9 mouse cellular contexts compared by ENCODE assay signal in the genomic region with DNA sequence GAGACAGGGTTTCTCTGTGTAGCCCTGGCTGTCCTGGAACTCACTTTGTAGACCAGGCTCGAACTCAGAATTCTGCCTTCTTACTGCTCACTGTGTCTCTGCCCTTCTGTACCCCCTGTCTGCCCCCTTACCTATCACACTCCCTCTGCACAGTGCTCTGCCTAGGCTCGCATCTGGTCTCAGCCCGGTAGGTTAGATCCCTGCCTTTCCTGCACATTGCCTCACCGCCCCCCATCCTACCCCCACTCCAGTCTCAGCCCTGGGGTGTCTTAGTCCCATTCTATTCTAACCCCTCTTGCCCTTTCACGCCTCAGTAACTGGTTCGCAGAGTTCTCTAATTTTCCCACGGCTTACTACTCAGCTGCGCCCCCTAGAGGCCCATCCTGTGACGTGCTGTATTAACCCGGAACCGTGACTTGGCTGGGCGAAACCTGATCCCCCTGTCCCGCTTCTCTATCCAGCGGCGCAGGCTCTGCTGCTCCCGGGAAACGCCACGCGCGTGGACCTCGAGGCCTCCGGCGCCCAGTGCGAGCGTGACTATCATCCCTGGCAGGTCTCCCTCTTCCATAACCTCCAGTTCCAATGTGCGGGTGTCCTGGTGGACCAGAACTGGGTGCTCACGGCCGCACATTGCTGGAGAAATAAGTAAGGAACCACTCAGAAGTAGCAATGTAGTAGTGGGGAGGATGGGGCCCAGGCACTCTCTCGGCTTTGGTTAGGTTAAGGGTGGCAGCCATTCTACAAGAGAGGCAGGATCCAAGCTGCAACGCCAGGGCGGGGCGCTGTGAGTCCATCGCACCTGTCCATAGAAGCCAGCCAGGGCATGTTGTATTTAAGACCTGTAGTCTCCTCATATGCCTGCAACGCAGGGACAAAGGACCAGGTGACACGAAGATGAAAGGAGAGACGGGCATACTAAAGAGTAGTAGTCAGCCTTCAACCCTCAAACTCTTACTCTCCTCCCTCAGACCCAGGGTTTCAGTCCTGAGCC. TPM values are rescaled to one million over a fixed set of nuclear protein-coding genes. Genes with fewer than 3 reads are reported as not detected.
DNase-seq lines count a peak whose midpoint lies in the region; ATAC-seq and TF ChIP-seq lines count a peak whose summit lies in the region.
"Had no signal": no experiment of that assay in that cellular context is flagged by ENCODE, and none has a peak within 500 bp of the region (broad histone marks: within the 10 kb centered on the region; RNA-seq: fewer than 3 reads in every experiment).

No protein-coding gene starts in this region.

- no peak for TF ChIP-seq POLR2A in olfactory bulb, adult 2 months (IDR thresholded peaks at IDR 0.05; ENCODE audit: insufficient read depth, low read depth, low read length)

- WGBS in forebrain, embryonic 12.5 days: 7% methylated on average over 36 of the region's 36 CpGs
- 8% methylated on average over 36 of the region's 36 CpGs for WGBS in lung, embryonic 15.5 days
- WGBS in olfactory bulb, adult 2 months: 10% methylated on average over 36 of the region's 36 CpGs

- H3K27ac ChIP-seq in forebrain, embryonic 12.5 days: no peak overlapping the region
- H3K27ac ChIP-seq in lung, embryonic 15.5 days: no peak overlapping the region
- no peak overlapping the region for H3K27ac ChIP-seq in olfactory bulb, adult 2 months (ENCODE audit: insufficient read depth, low read depth, low read length)

- peak; percentile 80 for DNase-seq in CD4-positive, CD25-positive, alpha-beta regulatory T cell, adult 2 months (ENCODE audit: low read depth, low spot score)
- peak; percentile 52 for DNase-seq in brain, adult 2 months (ENCODE audit: low read depth, low spot score)
- DNase-seq in heart, postnatal 14 days: peak; percentile 77 to 85
- peak; percentile 92 for DNase-seq in kidney, postnatal 4 days
- DNase-seq in thymus, postnatal 14 days: peak; percentile 68

- no peaks in the 10 kb centered on the region for H3K36me3 ChIP-seq in forebrain, embryonic 12.5 days (replicated peaks)
- no peaks in the 10 kb centered on the region for H3K36me3 ChIP-seq in lung, embryonic 15.5 days

- ATAC-seq in forebrain, embryonic 12.5 days (ENCODE audit: low FRiP score): peak; percentile 73
- peak; percentile 35; the same call in 1 of the 2 replicates for ATAC-seq in lung, embryonic 15.5 days (ENCODE audit: borderline replicate concordance, extremely low read depth, low FRiP score, low TSS enrichment)

- H3K4me3 ChIP-seq in forebrain, embryonic 12.5 days (replicated peaks): peak overlapping the region; percentile 29
- H3K4me3 ChIP-seq in lung, embryonic 15.5 days: peak overlapping the region; percentile 28; the same call in 1 of the 2 replicates
- H3K4me3 ChIP-seq in olfactory bulb, adult 2 months (ENCODE audit: insufficient read depth, low read depth, low read length): peak overlapping the region; percentile 14; the same call in 1 of the 2 replicates
- H3K4me3 ChIP-seq: erythroblast, embryonic 14.5 days had no signal

- H3K9me3 ChIP-seq in forebrain, embryonic 12.5 days: no peaks in the 10 kb centered on the region
- H3K9me3 ChIP-seq in lung, embryonic 15.5 days: no peaks in the 10 kb centered on the region

- TF ChIP-seq CTCF in olfactory bulb, adult 2 months (IDR thresholded peaks at IDR 0.05; ENCODE audit: insufficient read depth, low read depth, low read length): peak; percentile 59

- intact Hi-C loops in heart, postnatal 14 days (cut with DNase I): no loop called here

- peaks cover 13% of the 10 kb centered on the region for H3K27me3 ChIP-seq in forebrain, embryonic 12.5 days
- H3K27me3 ChIP-seq in lung, embryonic 15.5 days: peaks cover 13% of the 10 kb centered on the region

- peak overlapping the region; percentile 64 for H3K4me2 ChIP-seq in forebrain, embryonic 12.5 days
- peak overlapping the region; percentile 65 for H3K4me2 ChIP-seq in lung, embryonic 15.5 days

- H3K4me1 ChIP-seq in forebrain, embryonic 12.5 days: peaks cover 9% of the 10 kb centered on the region; the same call in 1 of the 2 replicates
- 0 out of 2 replicates have a peak, but pooled peaks cover 7% of the 10 kb centered on the region for H3K4me1 ChIP-seq in lung, embryonic 15.5 days
- H3K4me1 ChIP-seq in olfactory bulb, adult 2 months (ENCODE audit: control insufficient read depth, insufficient read depth, low read length): peaks cover 12% of the 10 kb centered on the region

- H3K9ac ChIP-seq in forebrain, embryonic 12.5 days: no peak overlapping the region
- peak overlapping the region; percentile 34; the same call in 1 of the 2 replicates for H3K9ac ChIP-seq in lung, embryonic 15.5 days

RNA-seq across cellular contexts. Expression of a gene that starts 1.7 kb away (rescaled TPM):
- polyA plus RNA-seq in forebrain, embryonic 12.5 days (2016; fragmentation: Nextera tagmentation; extraction: Ambion mirVana): 0.28 TPM in 1 of 2 replicates, not detected in the other
- total RNA-seq in heart, postnatal 14 days (2021): under 1 TPM; 0.22 to 0.33 TPM
- 1.8 and 1.9 TPM in 2 replicates for polyA plus RNA-seq in lung, embryonic 15.5 days (2015; fragmentation: Nextera tagmentation; extraction: Ambion mirVana)
- not detected in 2 replicates for polyA plus RNA-seq in olfactory bulb, adult 2 months (2012; ENCODE audit: insufficient read depth, insufficient read length, low replicate concordance, missing spikeins)
- polyA plus RNA-seq: erythroblast, embryonic 14.5 days had no signal

RNA-seq across cellular contexts. Expression of a gene that starts 8.2 kb away (rescaled TPM):
- polyA plus RNA-seq in forebrain, embryonic 12.5 days (2016; fragmentation: Nextera tagmentation; extraction: Ambion mirVana): not detected in 2 replicates
- under 1 TPM in 1 of 2 experiments, not detected in 1; 0.17 TPM for total RNA-seq in heart, postnatal 14 days (2021)
- polyA plus RNA-seq in lung, embryonic 15.5 days (2015; fragmentation: Nextera tagmentation; extraction: Ambion mirVana): 0.14 and 0.42 TPM in 2 replicates
- polyA plus RNA-seq in olfactory bulb, adult 2 months (2012; ENCODE audit: insufficient read depth, insufficient read length, low replicate concordance, missing spikeins): not detected in 2 replicates
- polyA plus RNA-seq: erythroblast, embryonic 14.5 days had no signal

RNA-seq across cellular contexts. Expression of a gene that starts 9.1 kb away (rescaled TPM):
- not detected in 2 replicates for polyA plus RNA-seq in forebrain, embryonic 12.5 days (2016; fragmentation: Nextera tagmentation; extraction: Ambion mirVana)
- total RNA-seq in heart, postnatal 14 days (2021): not detected
- polyA plus RNA-seq in lung, embryonic 15.5 days (2015; fragmentation: Nextera tagmentation; extraction: Ambion mirVana): 0.16 TPM in 1 of 2 replicates, not detected in the other
- not detected in 2 replicates for polyA plus RNA-seq in olfactory bulb, adult 2 months (2012; ENCODE audit: insufficient read depth, insufficient read length, low replicate concordance, missing spikeins)
- polyA plus RNA-seq: erythroblast, embryonic 14.5 days had no signal

RNA-seq across cellular contexts. Expression of a gene that starts 13.9 kb away (rescaled TPM):
- polyA plus RNA-seq in forebrain, embryonic 12.5 days (2016; fragmentation: Nextera tagmentation; extraction: Ambion mirVana): not detected in 2 replicates
- total RNA-seq in heart, postnatal 14 days (2021): not detected
- not detected in 2 replicates for polyA plus RNA-seq in lung, embryonic 15.5 days (2015; fragmentation: Nextera tagmentation; extraction: Ambion mirVana)
- not detected in 2 replicates for polyA plus RNA-seq in olfactory bulb, adult 2 months (2012; ENCODE audit: insufficient read depth, insufficient read length, low replicate concordance, missing spikeins)
- polyA plus RNA-seq: erythroblast, embryonic 14.5 days had no signal

RNA-seq across cellular contexts. Expression of a gene that starts 14.8 kb away (rescaled TPM):
- polyA plus RNA-seq in forebrain, embryonic 12.5 days (2016; fragmentation: Nextera tagmentation; extraction: Ambion mirVana): 5.0 and 5.3 TPM in 2 replicates
- 10 to 100 TPM; 10.6 to 14.2 TPM for total RNA-seq in heart, postnatal 14 days (2021)
- 21.4 and 22.4 TPM in 2 replicates for polyA plus RNA-seq in lung, embryonic 15.5 days (2015; fragmentation: Nextera tagmentation; extraction: Ambion mirVana)
- not detected in 2 replicates for polyA plus RNA-seq in olfactory bulb, adult 2 months (2012; ENCODE audit: insufficient read depth, insufficient read length, low replicate concordance, missing spikeins)
